Mouse (Mus musculus): ENCODE measurements around the gene Galntl6. TPM values are rescaled to one million over a fixed set of nuclear protein-coding genes. Genes with fewer than 3 reads are reported as not detected.

Galntl6 gene
- polyA plus RNA-seq, 1 experiment from 2014 or later = 17.5 TPM

DNA sequence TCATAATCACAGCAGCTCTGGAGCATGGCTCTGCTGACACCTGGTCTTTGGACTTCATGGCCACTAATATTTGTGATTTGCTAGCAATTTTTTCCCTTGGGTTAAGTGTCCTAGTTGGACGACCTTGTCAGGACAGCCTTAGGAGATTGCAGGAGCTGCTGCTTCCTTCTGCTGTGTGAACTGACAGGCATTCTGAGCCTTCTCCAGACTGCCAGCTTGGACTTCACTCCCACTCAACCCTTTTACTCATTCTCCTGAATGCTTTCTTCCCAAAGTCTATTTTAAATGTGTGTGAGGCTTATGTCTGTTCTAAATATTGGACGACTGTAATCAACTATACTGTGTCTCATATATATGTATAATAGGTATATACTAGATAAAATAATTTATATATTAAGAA is 971.3 kb downstream of the Galntl6 start:
- no peak overlapping the region for H3K9ac ChIP-seq
- no peak for ATAC-seq (ENCODE audit: low FRiP score, low read depth)
- 0 out of 2 replicates have a peak, but pooled peaks cover 3% of the 10 kb centered on the region for H3K27me3 ChIP-seq
- WGBS = 82% methylated on average over 2 of the region's 2 CpGs
- H3K4me2 ChIP-seq = no peak overlapping the region
- H3K9me3 ChIP-seq = no peaks in the 10 kb centered on the region
- peaks cover 3% of the 10 kb centered on the region; the same call in 1 of the 2 replicates for H3K4me1 ChIP-seq (replicated peaks)
- no peak overlapping the region for H3K4me3 ChIP-seq
- H3K36me3 ChIP-seq = no peaks in the 10 kb centered on the region
- no peak overlapping the region for H3K27ac ChIP-seq (replicated peaks)

DNA sequence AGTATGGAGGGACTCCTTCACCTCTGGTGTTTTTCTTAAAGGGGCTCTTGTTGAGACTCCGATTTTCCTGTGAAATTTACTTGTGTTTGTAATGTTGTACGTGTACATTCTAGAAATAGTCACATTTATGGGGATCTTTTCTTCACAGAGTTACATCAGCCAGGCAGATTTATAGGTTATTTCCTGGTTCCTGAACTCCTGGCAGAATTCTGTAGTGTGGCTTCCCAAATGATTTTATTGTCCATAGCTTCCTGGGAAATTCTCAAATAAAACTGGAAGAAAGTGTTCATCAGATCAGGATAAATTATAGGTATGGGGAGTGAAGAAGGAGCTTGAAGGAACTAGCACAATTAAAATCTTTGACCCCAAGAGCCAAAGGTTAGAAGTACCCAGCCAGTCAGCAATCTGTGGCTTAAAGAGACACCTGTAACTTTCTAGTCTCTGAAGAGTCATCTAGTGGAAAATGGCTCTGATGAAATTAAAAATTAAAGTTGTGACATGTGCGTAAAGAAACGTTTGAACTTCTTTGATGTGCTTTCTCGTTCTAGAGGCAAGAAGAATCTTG is 972.5 kb downstream of the Galntl6 start:
- no peak for ATAC-seq (ENCODE audit: low FRiP score, low read depth)
- H3K4me2 ChIP-seq = no peak overlapping the region
- 0 out of 2 replicates have a peak, but pooled peaks cover 3% of the 10 kb centered on the region for H3K27me3 ChIP-seq
- peaks cover 3% of the 10 kb centered on the region; the same call in 1 of the 2 replicates for H3K4me1 ChIP-seq (replicated peaks)
- H3K9ac ChIP-seq = no peak overlapping the region
- H3K36me3 ChIP-seq = no peaks in the 10 kb centered on the region
- no peak overlapping the region for H3K27ac ChIP-seq (replicated peaks)
- WGBS = 77% methylated on average over 5 of the region's 5 CpGs
- no peak overlapping the region for H3K4me3 ChIP-seq
- H3K9me3 ChIP-seq = no peaks in the 10 kb centered on the region

DNA sequence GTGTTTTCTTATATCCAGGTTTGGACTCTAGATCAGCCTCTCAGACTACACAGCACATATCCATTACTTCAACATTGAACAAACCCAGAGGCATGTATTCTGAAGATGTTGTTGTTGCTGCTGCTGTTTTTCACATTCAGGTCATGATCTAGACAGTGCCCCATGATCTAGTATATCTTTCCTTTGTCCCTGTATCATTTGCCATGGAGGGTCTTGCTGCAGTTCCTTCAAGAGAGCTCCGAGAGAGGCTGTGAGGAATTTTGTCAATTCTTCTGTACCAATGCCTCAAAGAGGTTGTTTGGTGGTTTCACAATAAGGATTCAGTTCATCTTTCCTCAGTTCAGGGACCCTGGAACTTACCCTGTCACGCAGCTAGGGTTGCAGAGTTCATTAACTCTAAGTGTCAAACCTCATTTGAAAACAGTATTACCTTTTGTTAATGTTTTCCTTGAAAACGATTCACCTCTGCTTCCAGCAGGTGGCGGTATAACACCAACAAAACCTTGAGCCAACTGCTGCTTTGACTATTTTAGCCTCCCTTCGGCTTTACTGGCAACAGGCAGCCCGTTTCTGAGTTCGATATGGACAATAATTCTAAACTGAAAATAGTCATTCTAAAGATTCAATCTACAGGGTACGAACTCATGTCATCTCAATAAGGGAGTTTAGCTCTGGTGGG is 973.1 kb downstream of the Galntl6 start:
- Histone ChIP-seq H3K9ac (no peak overlapping the region), H3K4me1 (replicated peaks) (peaks cover 3% of the 10 kb centered on the region; the same call in 1 of the 2 replicates), H3K4me2 (no peak overlapping the region), H3K36me3 (no peaks in the 10 kb centered on the region), H3K9me3 (no peaks in the 10 kb centered on the region), H3K27ac (replicated peaks) (no peak overlapping the region), H3K27me3 (0 out of 2 replicates have a peak, but pooled peaks cover 3% of the 10 kb centered on the region), H3K4me3 (no peak overlapping the region)
- 16% methylated on average over 8 of the region's 8 CpGs for WGBS
- ATAC-seq (ENCODE audit: low FRiP score, low read depth) = peak; percentile 58; the same call in 1 of the 2 replicates

DNA sequence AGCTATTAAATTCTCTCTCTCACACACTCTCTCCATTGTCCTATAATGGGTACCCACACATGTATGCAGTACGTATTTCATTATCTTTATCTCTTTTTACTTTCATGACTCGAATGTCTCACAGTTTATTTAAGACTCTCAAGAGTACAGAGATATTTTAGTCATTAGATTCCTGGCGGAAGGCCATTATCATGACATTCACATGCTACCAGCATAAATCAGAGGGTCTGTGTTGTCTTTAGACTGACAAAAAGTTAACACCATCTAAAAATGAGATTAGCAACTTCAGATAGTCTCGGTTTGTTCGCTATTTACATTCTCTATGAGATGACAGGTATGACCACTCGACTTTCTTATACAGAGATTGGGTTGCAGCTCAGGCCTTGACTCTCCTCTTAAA is 985.4 kb downstream of the Galntl6 start:
- no peak overlapping the region for H3K9ac ChIP-seq
- H3K4me1 ChIP-seq (replicated peaks) = peaks cover 5% of the 10 kb centered on the region
- H3K36me3 ChIP-seq = no peaks in the 10 kb centered on the region
- no peak overlapping the region for H3K4me3 ChIP-seq
- no peak for ATAC-seq (ENCODE audit: low FRiP score, low read depth)
- no peaks in the 10 kb centered on the region for H3K27me3 ChIP-seq
- WGBS = 77% methylated on average over 6 of the region's 6 CpGs
- H3K9me3 ChIP-seq = no peaks in the 10 kb centered on the region
- H3K27ac ChIP-seq (replicated peaks) = no peak overlapping the region
- H3K4me2 ChIP-seq = no peak overlapping the region

DNA sequence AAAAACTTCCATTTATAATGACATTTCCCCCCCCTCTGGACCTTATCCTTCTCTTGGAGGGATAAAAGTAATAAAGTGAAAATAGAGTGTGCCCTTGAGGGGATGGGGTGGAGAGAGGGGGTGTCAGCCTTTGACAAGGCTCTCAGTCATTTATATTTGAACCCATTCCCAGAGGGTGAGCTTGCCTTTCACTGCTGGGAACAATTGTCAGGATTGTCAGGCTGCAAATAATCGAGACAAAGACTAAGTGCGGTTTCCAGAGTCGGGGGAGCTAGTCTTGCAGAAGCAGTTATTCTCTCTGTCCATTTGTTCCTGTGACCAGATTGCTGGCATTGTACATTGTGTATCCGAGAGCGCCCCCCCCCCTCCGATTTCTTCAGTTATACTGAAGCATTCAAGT is 988.9 kb downstream of the Galntl6 start:
- no peak overlapping the region for H3K4me2 ChIP-seq
- no peaks in the 10 kb centered on the region for H3K9me3 ChIP-seq
- WGBS = 27% methylated on average over 6 of the region's 6 CpGs
- ATAC-seq (ENCODE audit: low FRiP score, low read depth) = no peak
- no peak overlapping the region for H3K4me3 ChIP-seq
- no peaks in the 10 kb centered on the region for H3K27me3 ChIP-seq
- no peaks in the 10 kb centered on the region for H3K36me3 ChIP-seq
- H3K9ac ChIP-seq = no peak overlapping the region
- H3K27ac ChIP-seq (replicated peaks) = no peak overlapping the region
- H3K4me1 ChIP-seq (replicated peaks) = peaks cover 15% of the 10 kb centered on the region

DNA sequence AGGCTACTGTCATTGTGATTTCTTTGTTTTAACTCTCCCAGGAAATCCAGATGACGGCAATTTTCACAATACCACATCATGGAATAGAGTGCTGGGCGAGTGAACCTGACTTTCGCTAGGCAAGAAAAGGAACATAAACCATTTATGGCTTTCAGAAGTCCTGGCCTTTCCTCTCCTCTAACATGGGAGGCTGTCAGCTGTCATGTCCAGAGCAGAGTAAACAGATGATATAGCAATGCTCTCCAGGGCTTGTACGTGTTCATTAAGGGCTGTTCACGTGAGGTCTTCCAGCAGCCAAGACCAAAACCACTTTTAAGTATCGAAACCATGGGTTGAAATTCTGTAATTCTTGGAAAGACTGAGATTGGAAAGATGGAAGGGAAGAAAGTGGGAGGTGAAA is 989.3 kb downstream of the Galntl6 start:
- 48% methylated on average over 6 of the region's 6 CpGs for WGBS
- no peaks in the 10 kb centered on the region for H3K9me3 ChIP-seq
- peaks cover 15% of the 10 kb centered on the region for H3K4me1 ChIP-seq (replicated peaks)
- no peak overlapping the region for H3K4me2 ChIP-seq
- no peaks in the 10 kb centered on the region for H3K36me3 ChIP-seq
- no peak overlapping the region for H3K4me3 ChIP-seq
- H3K27ac ChIP-seq (replicated peaks) = no peak overlapping the region
- no peaks in the 10 kb centered on the region for H3K27me3 ChIP-seq
- ATAC-seq (ENCODE audit: low FRiP score, low read depth) = no peak; the same call in 1 of the 2 replicates
- no peak overlapping the region for H3K9ac ChIP-seq

DNA sequence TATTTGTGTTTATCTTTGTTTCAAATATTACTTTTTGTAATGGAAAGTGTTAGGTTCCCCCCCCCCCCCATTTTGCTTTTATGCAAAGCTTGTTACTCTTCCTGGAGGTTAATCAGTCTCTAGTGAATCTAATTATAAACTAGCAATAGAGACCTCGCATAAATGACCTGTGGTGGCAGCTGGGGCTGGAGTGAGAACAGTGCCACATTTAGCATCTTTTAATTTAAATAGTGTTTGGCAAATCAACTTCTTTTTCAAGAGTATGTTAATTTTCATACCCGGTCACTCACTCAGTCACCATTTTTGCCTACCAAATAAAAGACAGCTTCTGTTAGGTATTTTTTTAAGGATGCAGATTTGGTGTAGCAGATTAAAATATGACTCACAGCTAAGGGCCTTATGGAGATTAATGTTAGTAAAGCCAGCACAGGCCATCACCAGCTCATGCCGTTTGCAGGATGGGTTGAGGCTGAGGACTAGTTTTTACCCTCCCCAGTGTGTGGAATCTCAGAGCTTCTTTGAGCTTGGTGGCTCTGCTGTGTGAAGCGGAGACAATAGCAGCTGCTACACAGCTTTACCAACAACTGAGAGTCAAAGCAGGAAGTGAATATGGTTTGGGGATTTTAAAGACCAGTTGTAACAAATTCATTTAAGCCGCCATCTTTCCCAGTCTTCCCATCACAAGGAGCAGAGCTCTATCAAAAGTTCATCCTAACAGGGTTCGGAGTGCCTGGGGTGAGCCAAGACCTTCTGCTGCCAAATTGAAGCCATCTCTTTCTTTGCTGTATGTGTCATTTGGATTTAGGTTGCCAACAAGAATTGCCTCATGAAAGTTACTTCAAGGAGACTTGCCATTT is 990.0 kb downstream of the Galntl6 start:
- 53% methylated on average over 6 of the region's 6 CpGs for whole genome bisulfite sequencing
- Histone ChIP-seq H3K9ac (no peak overlapping the region), H3K27ac (replicated peaks) (no peak overlapping the region), H3K4me2 (no peak overlapping the region), H3K4me1 (replicated peaks) (peaks cover 15% of the 10 kb centered on the region), H3K36me3 (no peaks in the 10 kb centered on the region), H3K9me3 (no peaks in the 10 kb centered on the region), H3K4me3 (no peak overlapping the region), H3K27me3 (no peaks in the 10 kb centered on the region)
- no peak for ATAC-seq (ENCODE audit: low FRiP score, low read depth)

DNA sequence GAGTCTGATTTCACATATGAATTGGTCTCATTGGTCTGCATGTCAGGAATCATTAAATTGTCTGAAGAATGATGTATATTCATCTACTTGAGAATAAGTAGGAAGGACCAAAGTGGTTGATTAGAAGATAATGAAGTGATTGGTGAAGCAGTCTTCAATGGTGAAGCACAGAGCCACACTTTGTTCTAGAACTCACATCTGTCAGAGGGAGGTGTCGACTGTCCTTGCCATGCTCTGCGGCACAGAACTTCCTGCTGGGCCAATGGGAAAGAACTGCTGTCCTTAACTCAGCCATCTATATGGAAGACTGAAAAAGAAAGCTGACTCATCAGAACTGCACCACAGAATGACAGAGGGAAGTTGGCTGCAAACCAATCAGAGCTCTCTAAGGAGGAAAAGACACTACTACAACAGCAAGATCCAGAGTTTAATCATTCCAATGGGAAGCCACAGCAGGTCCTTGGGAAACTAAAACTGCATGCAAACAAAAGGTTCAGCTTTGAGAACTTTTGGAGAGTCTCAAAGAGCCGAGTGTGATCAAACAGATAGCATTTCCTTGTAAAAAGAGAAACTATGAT is 992.0 kb downstream of the Galntl6 start:
- WGBS = 52% methylated on average over 3 of the region's 3 CpGs
- no peaks in the 10 kb centered on the region for H3K27me3 ChIP-seq
- peaks cover 15% of the 10 kb centered on the region for H3K4me1 ChIP-seq (replicated peaks)
- H3K9ac ChIP-seq = no peak overlapping the region
- H3K4me2 ChIP-seq = no peak overlapping the region
- ATAC-seq (ENCODE audit: low FRiP score, low read depth) = no peak; the same call in 1 of the 2 replicates
- H3K9me3 ChIP-seq = no peaks in the 10 kb centered on the region
- no peak overlapping the region for H3K27ac ChIP-seq (replicated peaks)
- no peak overlapping the region for H3K4me3 ChIP-seq
- H3K36me3 ChIP-seq = no peaks in the 10 kb centered on the region

DNA sequence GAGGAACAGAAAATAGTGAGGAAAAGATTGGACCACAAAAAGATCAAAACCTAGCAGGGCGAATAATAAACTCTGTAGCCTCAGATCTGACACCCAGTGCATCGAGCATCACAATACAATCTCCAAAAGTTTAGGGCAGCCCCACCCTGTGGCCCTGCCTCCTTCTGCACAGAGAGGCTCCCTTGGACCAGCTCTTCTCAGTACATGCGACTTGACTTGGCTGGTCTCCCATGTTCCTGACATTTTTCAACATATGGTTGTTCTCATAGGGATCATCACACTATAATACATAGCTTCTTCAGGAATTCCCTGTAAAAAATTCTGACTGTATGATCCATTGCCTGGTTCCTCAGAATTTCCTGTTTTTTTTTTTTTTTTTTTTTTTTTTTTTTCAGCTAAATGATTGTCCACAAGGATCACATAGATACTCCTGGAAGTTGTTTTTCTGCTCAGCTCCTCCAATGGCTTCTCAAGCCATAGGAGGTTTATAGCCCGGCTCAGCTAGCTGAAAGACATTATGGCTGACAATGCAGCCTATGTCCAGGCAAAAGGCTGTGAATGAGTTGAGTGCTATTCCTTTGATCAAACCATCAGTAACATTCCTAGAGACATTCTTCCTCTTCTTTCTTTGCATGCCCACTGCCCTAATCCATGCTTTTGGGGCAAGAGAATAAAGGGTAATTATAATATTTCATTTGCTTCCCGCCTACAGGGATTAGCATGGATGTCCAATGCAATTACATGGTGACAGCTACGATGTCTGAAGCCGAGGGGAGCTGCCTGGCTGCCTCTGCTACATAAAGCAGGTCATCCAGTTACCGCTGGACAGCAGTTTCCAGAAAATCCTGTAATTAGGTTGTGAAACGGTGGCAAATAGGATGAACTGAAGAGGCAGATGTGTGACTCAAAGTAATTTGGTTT is 993.5 kb downstream of the Galntl6 start:
- H3K4me2 ChIP-seq = no peak overlapping the region
- H3K4me1 ChIP-seq (replicated peaks) = peaks cover 15% of the 10 kb centered on the region
- H3K27ac ChIP-seq (replicated peaks) = peak overlapping the region; percentile 23; the same call in 1 of the 2 replicates
- H3K9me3 ChIP-seq = no peaks in the 10 kb centered on the region
- ATAC-seq (ENCODE audit: low FRiP score, low read depth) = 0 out of 2 replicates have a peak, but pooled peaks have one; percentile 36
- no peak overlapping the region for H3K9ac ChIP-seq
- H3K36me3 ChIP-seq = no peaks in the 10 kb centered on the region
- H3K27me3 ChIP-seq = no peaks in the 10 kb centered on the region
- H3K4me3 ChIP-seq = no peak overlapping the region
- WGBS = 38% methylated on average over 9 of the region's 9 CpGs

DNA sequence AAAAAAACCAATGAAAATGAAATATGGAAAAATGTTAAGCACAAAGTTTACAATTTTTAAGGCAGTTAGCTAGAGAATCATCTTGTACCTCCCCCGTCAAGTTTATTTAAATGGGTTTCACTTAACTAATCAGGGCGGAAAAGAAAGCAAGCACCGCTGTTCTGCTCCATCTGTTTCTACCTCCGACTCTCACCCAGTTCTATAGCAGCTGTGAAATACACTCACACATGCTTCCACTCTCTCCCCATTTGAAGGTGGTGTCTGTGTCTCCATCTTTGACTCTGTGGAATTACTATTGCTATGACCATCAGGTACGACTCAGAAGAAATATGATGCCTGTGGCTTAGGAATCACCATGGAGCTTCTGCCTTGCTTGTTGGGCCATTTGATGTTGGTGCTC is 1019.1 kb downstream of the Galntl6 start:
- no peak overlapping the region for H3K4me2 ChIP-seq
- H3K27me3 ChIP-seq = no peaks in the 10 kb centered on the region
- no peak for ATAC-seq (ENCODE audit: low FRiP score, low read depth)
- H3K9me3 ChIP-seq = no peaks in the 10 kb centered on the region
- H3K4me1 ChIP-seq (replicated peaks) = no peaks in the 10 kb centered on the region
- 89% methylated on average over 5 of the region's 5 CpGs for WGBS
- H3K36me3 ChIP-seq = no peaks in the 10 kb centered on the region
- no peak overlapping the region for H3K9ac ChIP-seq
- no peak overlapping the region for H3K27ac ChIP-seq (replicated peaks)
- H3K4me3 ChIP-seq = no peak overlapping the region

DNA sequence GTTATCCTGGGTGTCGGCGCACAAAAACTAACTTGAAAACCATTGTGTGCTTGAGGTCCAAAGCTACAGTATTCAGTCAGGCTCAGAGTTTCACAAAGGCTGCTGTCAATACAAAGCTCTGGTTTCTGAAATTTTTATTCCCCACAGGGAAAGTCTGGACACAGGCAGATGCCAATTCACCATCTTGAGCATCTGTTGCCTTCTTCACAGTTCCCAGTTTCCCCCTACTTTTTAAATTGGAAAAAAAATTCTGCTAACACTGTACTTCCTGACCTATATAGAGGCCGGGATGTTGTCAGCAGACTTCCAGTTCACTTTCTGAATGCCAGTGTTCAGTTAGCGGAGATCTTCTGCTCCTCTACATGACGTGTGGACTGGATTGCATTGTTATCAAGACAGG is 1020.3 kb downstream of the Galntl6 start:
- H3K4me2 ChIP-seq = no peak overlapping the region
- H3K9ac ChIP-seq = no peak overlapping the region
- no peak overlapping the region for H3K27ac ChIP-seq (replicated peaks)
- no peaks in the 10 kb centered on the region for H3K27me3 ChIP-seq
- no peaks in the 10 kb centered on the region for H3K9me3 ChIP-seq
- 85% methylated on average over 5 of the region's 5 CpGs for WGBS
- no peak for ATAC-seq (ENCODE audit: low FRiP score, low read depth)
- H3K4me1 ChIP-seq (replicated peaks) = no peaks in the 10 kb centered on the region
- H3K4me3 ChIP-seq = no peak overlapping the region
- no peaks in the 10 kb centered on the region for H3K36me3 ChIP-seq
